Mouse (Mus musculus): ENCODE results near the gene Plekhb2. TPM values are rescaled to one million over a fixed set of nuclear protein-coding genes. Genes with fewer than 3 reads are reported as not detected.

The Plekhb2 gene
- polyA plus RNA-seq, 1 experiment, result 33.3 TPM

DNA sequence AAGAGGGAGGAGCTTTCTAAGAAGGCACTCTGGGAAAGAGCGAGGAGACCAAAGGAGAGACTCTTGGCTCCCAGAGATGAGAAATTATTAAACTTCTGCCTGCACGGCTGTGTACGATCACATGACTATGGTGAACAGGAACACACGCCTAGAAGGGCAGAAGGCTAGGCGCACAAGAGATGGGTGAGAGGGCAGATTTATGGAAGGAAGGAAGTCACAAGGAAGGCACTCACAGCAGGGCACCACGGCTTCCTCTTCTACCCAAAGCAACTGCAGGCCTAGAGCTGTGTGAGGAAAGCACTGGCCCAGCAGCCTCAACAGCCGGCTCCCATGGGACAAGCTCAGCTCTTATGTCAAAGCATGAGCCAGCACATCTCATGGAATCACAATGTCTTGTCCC lies 21.9 kb upstream of the Plekhb2 start:
- TF ChIP-seq EP300 (IDR thresholded peaks at IDR 0.05; ENCODE audit: insufficient read depth, low read depth, low read length) (no peak), CTCF (IDR thresholded peaks at IDR 0.05; ENCODE audit: low read depth, low read length) (no peak), POLR2A (IDR thresholded peaks at IDR 0.05; ENCODE audit: insufficient read depth, low read length) (no peak)
- Histone ChIP-seq H3K4me3 (ENCODE audit: low read depth, low read length) (no peak overlapping the region), H3K9ac (ENCODE audit: low read depth, poor library complexity, severe bottlenecking) (no peak overlapping the region), H3K27me3 (ENCODE audit: control insufficient read depth, insufficient read depth, low read length, poor library complexity, severe bottlenecking) (no peaks in the 10 kb centered on the region), H3K4me1 (ENCODE audit: control insufficient read depth, insufficient read depth, low read length) (peaks cover 3% of the 10 kb centered on the region), H3K36me3 (ENCODE audit: control insufficient read depth, insufficient read depth, low read length, poor library complexity, severe bottlenecking) (peaks cover 14% of the 10 kb centered on the region; the same call in 1 of the 2 replicates), H3K27ac (ENCODE audit: insufficient read depth, low read length) (no peak overlapping the region), H3K9me3 (replicated peaks; ENCODE audit: control insufficient read depth, insufficient read depth, low read length, poor library complexity, severe bottlenecking) (no peaks in the 10 kb centered on the region)

DNA sequence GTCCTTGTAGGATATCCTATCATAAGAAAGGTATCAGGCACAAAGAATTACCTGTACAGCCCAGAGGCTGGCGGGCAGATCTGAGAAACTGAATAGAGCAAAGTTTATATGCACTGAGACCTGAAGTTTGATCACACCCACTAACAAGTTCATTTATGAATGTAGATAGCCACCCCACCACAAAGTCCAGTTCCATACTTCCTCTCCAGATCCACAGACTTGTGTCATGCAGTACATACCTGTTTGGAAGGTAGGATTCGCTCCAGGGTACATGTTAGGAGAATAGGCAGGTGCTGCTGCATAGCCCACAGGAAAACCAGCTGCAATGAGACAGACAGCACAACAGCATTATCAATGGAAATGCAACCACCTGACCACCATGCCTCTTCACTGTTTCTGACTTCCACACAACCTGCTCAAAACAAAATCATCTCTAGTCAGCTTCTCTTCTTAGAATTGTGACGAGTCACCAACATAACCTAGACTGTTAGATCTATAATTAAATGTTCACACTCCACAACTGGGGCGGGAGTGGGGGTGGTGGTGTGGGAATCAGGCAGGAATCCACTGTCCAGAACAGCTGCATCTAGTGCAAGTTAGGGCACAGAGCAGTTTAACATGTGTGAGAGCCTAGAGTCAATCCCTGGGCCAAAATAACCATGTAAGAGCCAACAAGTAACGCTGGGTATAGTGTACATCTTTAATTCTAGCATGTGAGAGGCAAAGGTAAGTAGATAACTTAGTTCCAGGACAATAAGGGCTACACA lies 21.1 kb upstream of the Plekhb2 start:
- H3K4me1 ChIP-seq (ENCODE audit: control insufficient read depth, insufficient read depth, low read length), result peaks cover 3% of the 10 kb centered on the region
- no peaks in the 10 kb centered on the region for H3K27me3 ChIP-seq (ENCODE audit: control insufficient read depth, insufficient read depth, low read length, poor library complexity, severe bottlenecking)
- no peak overlapping the region for H3K9ac ChIP-seq (ENCODE audit: low read depth, poor library complexity, severe bottlenecking)
- peaks cover 14% of the 10 kb centered on the region; the same call in 1 of the 2 replicates for H3K36me3 ChIP-seq (ENCODE audit: control insufficient read depth, insufficient read depth, low read length, poor library complexity, severe bottlenecking)
- no peak overlapping the region for H3K27ac ChIP-seq (ENCODE audit: insufficient read depth, low read length)
- no peak overlapping the region for H3K4me3 ChIP-seq (ENCODE audit: low read depth, low read length)
- no peaks in the 10 kb centered on the region for H3K9me3 ChIP-seq (replicated peaks; ENCODE audit: control insufficient read depth, insufficient read depth, low read length, poor library complexity, severe bottlenecking)
- no peak for TF ChIP-seq POLR2A (IDR thresholded peaks at IDR 0.05; ENCODE audit: insufficient read depth, low read length)
- no peak for TF ChIP-seq CTCF (IDR thresholded peaks at IDR 0.05; ENCODE audit: low read depth, low read length)
- no peak for TF ChIP-seq EP300 (IDR thresholded peaks at IDR 0.05; ENCODE audit: insufficient read depth, low read depth, low read length)

- Histone ChIP-seq H3K4me1 (ENCODE audit: control insufficient read depth, insufficient read depth, low read length) (no peaks in the 10 kb centered on the region), H3K36me3 (ENCODE audit: control insufficient read depth, insufficient read depth, low read length, poor library complexity, severe bottlenecking) (peaks cover 16% of the 10 kb centered on the region; the same call in 1 of the 2 replicates), H3K4me3 (ENCODE audit: low read depth, low read length) (no peak overlapping the region), H3K9ac (ENCODE audit: low read depth, poor library complexity, severe bottlenecking) (no peak overlapping the region), H3K27ac (ENCODE audit: insufficient read depth, low read length) (no peak overlapping the region), H3K27me3 (ENCODE audit: control insufficient read depth, insufficient read depth, low read length, poor library complexity, severe bottlenecking) (no peaks in the 10 kb centered on the region), H3K9me3 (replicated peaks; ENCODE audit: control insufficient read depth, insufficient read depth, low read length, poor library complexity, severe bottlenecking) (no peaks in the 10 kb centered on the region)
- TF ChIP-seq CTCF (IDR thresholded peaks at IDR 0.05; ENCODE audit: low read depth, low read length) (no peak), POLR2A (IDR thresholded peaks at IDR 0.05; ENCODE audit: insufficient read depth, low read length) (no peak), EP300 (IDR thresholded peaks at IDR 0.05; ENCODE audit: insufficient read depth, low read depth, low read length) (no peak)
Observed at GRCm38 (mm10) chr1:34830934-34831333, 18.8 kb upstream of the Plekhb2 start.

DNA sequence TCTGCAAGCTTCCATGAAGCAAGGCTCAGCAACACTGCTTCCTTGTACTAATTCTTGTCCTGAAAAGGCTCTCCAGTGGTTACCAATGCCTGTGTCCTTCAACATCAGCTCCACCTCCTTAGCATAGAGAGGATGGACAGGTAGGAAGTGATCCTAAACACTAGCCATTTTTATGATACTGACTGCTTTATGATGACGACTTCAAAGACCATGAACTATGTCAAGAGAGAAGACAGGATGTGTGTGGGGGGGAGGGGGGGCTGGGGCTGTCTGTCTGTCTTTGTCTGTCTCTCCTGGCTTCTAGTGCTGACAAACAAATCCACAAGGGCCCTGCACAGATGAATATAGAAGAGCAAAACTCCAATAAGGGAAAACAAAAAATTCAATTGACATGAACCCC lies 18.4 kb upstream of the Plekhb2 start:
- Histone ChIP-seq H3K9me3 (replicated peaks; ENCODE audit: control insufficient read depth, insufficient read depth, low read length, poor library complexity, severe bottlenecking) (no peaks in the 10 kb centered on the region), H3K4me3 (ENCODE audit: low read depth, low read length) (no peak overlapping the region), H3K9ac (ENCODE audit: low read depth, poor library complexity, severe bottlenecking) (no peak overlapping the region), H3K27ac (ENCODE audit: insufficient read depth, low read length) (no peak overlapping the region), H3K27me3 (ENCODE audit: control insufficient read depth, insufficient read depth, low read length, poor library complexity, severe bottlenecking) (no peaks in the 10 kb centered on the region), H3K36me3 (ENCODE audit: control insufficient read depth, insufficient read depth, low read length, poor library complexity, severe bottlenecking) (peaks cover 20% of the 10 kb centered on the region; the same call in 1 of the 2 replicates), H3K4me1 (ENCODE audit: control insufficient read depth, insufficient read depth, low read length) (no peaks in the 10 kb centered on the region)
- no peak for TF ChIP-seq CTCF (IDR thresholded peaks at IDR 0.05; ENCODE audit: low read depth, low read length)

DNA sequence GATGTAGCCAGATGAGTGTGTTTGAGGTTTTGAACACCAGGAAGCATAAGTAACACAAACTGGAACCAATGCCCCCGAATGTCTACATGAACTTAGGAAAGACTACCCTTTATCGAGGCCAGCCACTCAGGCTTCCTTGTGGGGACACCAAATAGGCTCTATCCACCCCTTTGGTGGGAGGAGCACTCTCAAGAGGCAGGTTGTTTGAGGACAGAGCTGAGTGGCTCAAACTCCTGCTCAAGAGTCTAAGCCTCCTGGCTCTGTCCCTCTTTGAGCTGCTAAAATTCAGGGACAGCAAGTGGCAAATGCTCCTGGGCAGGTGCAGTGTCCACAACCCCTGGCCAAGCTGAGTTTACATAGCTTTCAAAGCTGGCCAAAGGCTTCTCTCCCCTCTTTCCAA lies 14.9 kb upstream of the Plekhb2 start:
- H3K9ac ChIP-seq (ENCODE audit: low read depth, poor library complexity, severe bottlenecking), result no peak overlapping the region
- H3K27ac ChIP-seq (ENCODE audit: insufficient read depth, low read length), result no peak overlapping the region
- H3K36me3 ChIP-seq (ENCODE audit: control insufficient read depth, insufficient read depth, low read length, poor library complexity, severe bottlenecking), result peaks cover 9% of the 10 kb centered on the region; the same call in 1 of the 2 replicates
- H3K4me3 ChIP-seq (ENCODE audit: low read depth, low read length), result no peak overlapping the region
- H3K9me3 ChIP-seq (replicated peaks; ENCODE audit: control insufficient read depth, insufficient read depth, low read length, poor library complexity, severe bottlenecking), result no peaks in the 10 kb centered on the region
- no peaks in the 10 kb centered on the region for H3K27me3 ChIP-seq (ENCODE audit: control insufficient read depth, insufficient read depth, low read length, poor library complexity, severe bottlenecking)
- H3K4me1 ChIP-seq (ENCODE audit: control insufficient read depth, insufficient read depth, low read length), result no peaks in the 10 kb centered on the region
- TF ChIP-seq EP300 (IDR thresholded peaks at IDR 0.05; ENCODE audit: insufficient read depth, low read depth, low read length) (no peak), POLR2A (IDR thresholded peaks at IDR 0.05; ENCODE audit: insufficient read depth, low read length) (no peak)

GRCm38 (mm10) chr1:34837951-34838689 lies 11.7 kb upstream of the Plekhb2 start:
- H3K4me1 ChIP-seq (ENCODE audit: control insufficient read depth, insufficient read depth, low read length), result no peaks in the 10 kb centered on the region
- H3K9me3 ChIP-seq (replicated peaks; ENCODE audit: control insufficient read depth, insufficient read depth, low read length, poor library complexity, severe bottlenecking), result no peaks in the 10 kb centered on the region
- no peak for TF ChIP-seq CTCF (IDR thresholded peaks at IDR 0.05; ENCODE audit: low read depth, low read length)
- no peak for TF ChIP-seq POLR2A (IDR thresholded peaks at IDR 0.05; ENCODE audit: insufficient read depth, low read length)
- no peak for TF ChIP-seq EP300 (IDR thresholded peaks at IDR 0.05; ENCODE audit: insufficient read depth, low read depth, low read length)
- peaks cover 9% of the 10 kb centered on the region; the same call in 1 of the 2 replicates for H3K36me3 ChIP-seq (ENCODE audit: control insufficient read depth, insufficient read depth, low read length, poor library complexity, severe bottlenecking)
- H3K27ac ChIP-seq (ENCODE audit: insufficient read depth, low read length), result no peak overlapping the region
- H3K4me3 ChIP-seq (ENCODE audit: low read depth, low read length), result no peak overlapping the region
- no peaks in the 10 kb centered on the region for H3K27me3 ChIP-seq (ENCODE audit: control insufficient read depth, insufficient read depth, low read length, poor library complexity, severe bottlenecking)
- H3K9ac ChIP-seq (ENCODE audit: low read depth, poor library complexity, severe bottlenecking), result no peak overlapping the region
